Mouse (Mus musculus) erythroblast, embryonic 14.5 days (primary cell): ENCODE measurements around the gene Prtn3. TPM values are rescaled to one million over a fixed set of nuclear protein-coding genes. Genes with fewer than 3 reads are reported as not detected.

Experiments
- H3K27me3 ChIP-seq: 2 replicates; pipeline ENCODE4 v1.6.1; 2012; ENCODE audit warnings: inconsistent platforms; ENCODE audit not compliant: control insufficient read depth
- H3K36me3 ChIP-seq: 2 replicates; pipeline ENCODE4 v1.6.1; 2012; ENCODE audit warnings: mild to moderate bottlenecking, inconsistent platforms; ENCODE audit not compliant: control insufficient read depth
- H3K4me1 ChIP-seq: 2 replicates; pipeline ENCODE4 v1.6.1; 2012; ENCODE audit warnings: inconsistent platforms; ENCODE audit not compliant: control insufficient read depth
- H3K4me3 ChIP-seq: replicated peaks from 2 replicates; pipeline ENCODE3; 2012; ENCODE audit warnings: moderate library complexity, mild to moderate bottlenecking, inconsistent platforms
- H3K9me3 ChIP-seq: 2 replicates; pipeline ENCODE4 v1.6.1; 2012; ENCODE audit warnings: low read length, inconsistent platforms, mixed read lengths; ENCODE audit not compliant: control insufficient read depth
- GATA1 ChIP-seq: IDR thresholded peaks from 2 replicates; pipeline ENCODE4 v1.6.1; 2012; ENCODE audit warnings: low read length, inconsistent platforms, mixed read lengths
- TAL1 ChIP-seq: IDR thresholded peaks from 3 replicates; pipeline ENCODE4 v1.6.1; 2012; ENCODE audit warnings: low read length, inconsistent platforms, mixed read lengths
- polyA plus RNA-seq: library from polyadenylated mRNA; stranded (reverse); fragments of >175 nt; gene quantifications from 2 replicates; pipeline ENCODE4 v1.2.3, GENCODE M21; 2012

Gene Prtn3
- polyA plus RNA-seq, 1 experiment: 3.5 TPM

GRCm38 (mm10) chr10:79859116-79859515 lies 15.2 kb upstream of the Prtn3 start:
- H3K36me3 ChIP-seq: peaks cover 84% of the 10 kb centered on the region
- H3K4me3 ChIP-seq: no peak overlapping the region
- no peak for TF ChIP-seq TAL1
- no peak for TF ChIP-seq GATA1
- no peaks in the 10 kb centered on the region for H3K9me3 ChIP-seq
- peaks cover 47% of the 10 kb centered on the region for H3K4me1 ChIP-seq
- H3K27me3 ChIP-seq: no peaks in the 10 kb centered on the region; the same call in 1 of the 2 replicates

- Histone ChIP-seq H3K4me3 (no peak overlapping the region), H3K9me3 (no peaks in the 10 kb centered on the region), H3K4me1 (peaks cover 52% of the 10 kb centered on the region), H3K36me3 (peaks cover 96% of the 10 kb centered on the region), H3K27me3 (no peaks in the 10 kb centered on the region; the same call in 1 of the 2 replicates)
- no peak for TF ChIP-seq TAL1
- no peak for TF ChIP-seq GATA1
Measured at GRCm38 (mm10) chr10:79860079-79860911, 14.0 kb upstream of the Prtn3 start.

GRCm38 (mm10) chr10:79861230-79862048 lies 12.8 kb upstream of the Prtn3 start:
- peaks cover 99% of the 10 kb centered on the region for H3K36me3 ChIP-seq
- H3K4me1 ChIP-seq: peaks cover 44% of the 10 kb centered on the region
- H3K4me3 ChIP-seq: no peak overlapping the region
- H3K27me3 ChIP-seq: no peaks in the 10 kb centered on the region; the same call in 1 of the 2 replicates
- TF ChIP-seq TAL1: no peak
- no peak for TF ChIP-seq GATA1
- H3K9me3 ChIP-seq: no peaks in the 10 kb centered on the region

- no peak for TF ChIP-seq GATA1
- TF ChIP-seq TAL1: no peak
- Histone ChIP-seq H3K36me3 (peaks cover 91% of the 10 kb centered on the region), H3K9me3 (no peaks in the 10 kb centered on the region), H3K4me3 (no peak overlapping the region), H3K4me1 (peaks cover 36% of the 10 kb centered on the region), H3K27me3 (no peaks in the 10 kb centered on the region; the same call in 1 of the 2 replicates)
Measured at GRCm38 (mm10) chr10:79862049-79862788, 12.1 kb upstream of the Prtn3 start.

DNA sequence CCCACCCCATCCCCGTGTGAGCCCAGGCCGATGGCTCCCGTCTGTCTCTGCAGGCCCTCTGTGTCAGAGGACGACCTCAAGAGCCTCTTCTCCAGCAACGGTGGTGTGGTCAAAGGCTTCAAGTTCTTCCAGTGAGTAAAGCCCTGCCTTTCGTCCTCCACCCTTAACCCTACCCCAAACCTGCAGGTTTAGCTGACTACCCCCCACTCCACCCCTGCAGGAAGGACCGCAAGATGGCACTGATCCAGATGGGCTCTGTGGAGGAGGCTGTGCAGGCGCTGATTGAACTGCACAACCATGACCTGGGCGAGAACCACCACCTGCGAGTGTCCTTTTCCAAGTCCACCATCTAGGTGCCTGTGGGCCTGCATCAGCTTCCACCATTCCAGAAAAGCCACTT lies 11.4 kb upstream of the Prtn3 start:
- Histone ChIP-seq H3K9me3 (no peaks in the 10 kb centered on the region), H3K27me3 (no peaks in the 10 kb centered on the region; the same call in 1 of the 2 replicates), H3K4me3 (no peak overlapping the region), H3K4me1 (peaks cover 29% of the 10 kb centered on the region), H3K36me3 (peaks cover 84% of the 10 kb centered on the region)
- no peak for TF ChIP-seq GATA1
- no peak for TF ChIP-seq TAL1

- Histone ChIP-seq H3K4me1 (peaks cover 17% of the 10 kb centered on the region), H3K36me3 (peaks cover 67% of the 10 kb centered on the region), H3K9me3 (no peaks in the 10 kb centered on the region), H3K27me3 (no peaks in the 10 kb centered on the region; the same call in none of the 2 replicates), H3K4me3 (no peak overlapping the region)
- TF ChIP-seq GATA1: no peak
- TF ChIP-seq TAL1: no peak
Measured at GRCm38 (mm10) chr10:79864351-79865188, 9.7 kb upstream of the Prtn3 start.

GRCm38 (mm10) chr10:79865189-79865601 lies 9.1 kb upstream of the Prtn3 start:
- H3K4me3 ChIP-seq: no peak overlapping the region
- H3K9me3 ChIP-seq: no peaks in the 10 kb centered on the region
- TF ChIP-seq TAL1: no peak
- no peak for TF ChIP-seq GATA1
- H3K36me3 ChIP-seq: peaks cover 61% of the 10 kb centered on the region
- peaks cover 12% of the 10 kb centered on the region for H3K4me1 ChIP-seq
- no peaks in the 10 kb centered on the region; the same call in none of the 2 replicates for H3K27me3 ChIP-seq

DNA sequence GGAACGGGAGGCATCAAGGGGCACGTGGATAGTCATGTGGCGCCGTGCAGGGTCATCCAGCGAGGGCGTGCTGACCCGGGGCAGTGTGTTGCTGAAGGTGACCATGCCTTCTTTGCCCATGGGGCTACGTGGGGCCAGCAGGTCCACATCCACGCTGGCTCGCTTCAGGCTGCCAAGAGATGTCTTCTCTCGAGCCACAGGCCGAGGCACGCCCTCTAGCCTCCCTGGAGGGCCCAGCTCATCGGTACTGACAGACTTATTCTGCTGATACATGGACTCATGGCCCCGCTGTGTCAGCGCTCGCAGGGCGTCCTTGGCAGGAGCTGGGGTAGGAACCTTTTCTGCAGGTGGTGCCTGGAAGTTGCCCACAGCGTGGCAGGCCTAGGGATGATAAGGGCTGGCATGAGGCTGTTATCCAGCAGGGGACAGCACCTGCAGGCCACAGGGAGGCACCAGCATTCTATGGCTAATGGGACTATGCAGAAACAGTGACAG lies 8.4 kb upstream of the Prtn3 start:
- TF ChIP-seq TAL1 (no peak), GATA1 (no peak)
- H3K4me1 ChIP-seq: peaks cover 7% of the 10 kb centered on the region
- peaks cover 55% of the 10 kb centered on the region for H3K36me3 ChIP-seq

More for the DNA sequence above, 8.4 kb upstream of the Prtn3 start:
- Histone ChIP-seq H3K9me3 (no peaks in the 10 kb centered on the region), H3K4me3 (no peak overlapping the region), H3K27me3 (no peaks in the 10 kb centered on the region; the same call in 1 of the 2 replicates)
